Mouse (Mus musculus): ENCODE results near the gene Tmprss7.

DNA sequence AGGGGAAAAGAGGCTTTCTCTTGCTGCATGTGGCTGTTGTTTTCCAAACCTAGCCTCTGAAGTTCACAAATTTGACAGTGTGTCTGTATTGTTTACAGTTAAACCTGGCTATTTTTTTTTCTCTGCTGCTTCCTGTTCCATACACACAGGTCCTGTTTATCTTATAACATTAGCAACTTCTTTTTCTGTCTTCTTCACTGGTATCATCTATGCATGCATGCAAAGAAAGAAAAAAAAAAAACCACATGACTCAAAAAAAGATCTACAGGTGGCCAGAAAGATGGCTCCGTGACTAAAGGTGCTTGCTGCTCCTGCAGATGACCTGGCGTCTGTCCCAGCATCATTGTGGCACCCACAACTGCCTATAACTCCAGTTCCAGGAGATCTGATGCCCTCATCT is 68.1 kb downstream of the Tmprss7 start:
- TF ChIP-seq CTCF (IDR thresholded peaks at IDR 0.05; ENCODE audit: low read depth) (no peak), EP300 (optimal IDR thresholded peaks at IDR 0.05) (no peak)
